Mouse (Mus musculus) testis, adult 2 months (tissue): ENCODE data around the gene Atp6v1b1. TPM values are rescaled to one million over a fixed set of nuclear protein-coding genes. Genes with fewer than 3 reads are reported as not detected.
A peak's percentile ranks its signal among the peaks of the same experiment; 100 is the strongest.

Experiments
- H3K27ac ChIP-seq: fragments of 200-500 bp; 2 replicates; pipeline ENCODE4 v1.5.1; 2012; ENCODE audit warnings: low read depth, low read length; ENCODE audit not compliant: control insufficient read depth, insufficient read depth
- H3K27me3 ChIP-seq: fragments of 200-500 bp; 2 replicates; pipeline ENCODE4 v1.6.1; 2012; ENCODE audit warnings: mild to moderate bottlenecking, low read length, moderate library complexity; ENCODE audit not compliant: control insufficient read depth, insufficient read depth
- H3K36me3 ChIP-seq: fragments of 200-500 bp; 2 replicates; pipeline ENCODE4 v1.6.1; 2012; ENCODE audit warnings: mild to moderate bottlenecking, low read length; ENCODE audit not compliant: control insufficient read depth, insufficient read depth
- H3K4me1 ChIP-seq: fragments of 200-500 bp; 2 replicates; pipeline ENCODE4 v1.6.1; 2012; ENCODE audit warnings: low read length; ENCODE audit not compliant: control insufficient read depth, insufficient read depth
- H3K4me3 ChIP-seq: fragments of 200-500 bp; 2 replicates; pipeline ENCODE4 v1.5.1; 2012; ENCODE audit warnings: low read depth, mild to moderate bottlenecking, low read length, moderate library complexity, mixed read lengths; ENCODE audit not compliant: control insufficient read depth
- CTCF ChIP-seq: fragments of 200-500 bp; IDR thresholded peaks from 2 replicates; pipeline ENCODE4 v1.5.1; 2012; ENCODE audit warnings: low read depth, mild to moderate bottlenecking, inconsistent platforms, low read length, moderate library complexity; ENCODE audit not compliant: control insufficient read depth, insufficient read depth, insufficient replicate concordance
- POLR2A ChIP-seq: fragments of 200-500 bp; IDR thresholded peaks from 2 replicates; pipeline ENCODE4 v1.6.1; 2012; ENCODE audit warnings: low read depth, mild to moderate bottlenecking, inconsistent platforms, low read length, moderate library complexity; ENCODE audit not compliant: control insufficient read depth
- polyA plus RNA-seq: library from polyadenylated mRNA; depleted of rRNA; stranded (reverse); fragments of >200 nt; gene quantifications from 2 replicates; pipeline ENCODE4 v1.2.3, GENCODE M21; 2012; rRNA removed

The Atp6v1b1 gene
- polyA plus RNA-seq, result 12.4 and 17.2 TPM in 2 replicates

DNA sequence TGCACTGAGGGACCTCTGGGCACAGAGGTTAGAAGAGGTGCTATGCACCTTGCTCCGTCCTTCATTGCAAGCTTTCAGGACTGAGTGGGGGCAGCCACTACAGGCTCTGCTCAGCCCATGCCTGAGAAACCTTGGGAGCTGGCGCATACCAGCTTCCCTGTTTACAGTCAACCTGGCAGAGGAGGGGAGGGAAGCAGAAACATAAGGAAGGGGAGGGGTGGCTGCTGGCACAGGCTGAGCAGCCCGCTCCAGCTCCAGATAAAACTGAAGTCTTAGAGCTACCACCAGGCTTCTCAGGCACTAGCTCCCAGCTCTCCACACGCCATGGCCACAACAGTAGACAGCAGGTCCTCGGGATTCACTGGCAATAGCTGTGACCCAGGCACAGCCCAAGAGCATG, at the start of gene Atp6v1b1:
TSS of gene Atp6v1b1 (plus strand) at position 230 of the 400 bp plus-strand sequence.
- H3K27me3 ChIP-seq, result no peaks in the 10 kb centered on the region
- no peaks in the 10 kb centered on the region for H3K36me3 ChIP-seq
- no peak within 1 kb of the TSS for H3K4me3 ChIP-seq
- H3K27ac ChIP-seq, result no peak within 1 kb of the TSS
- no peaks in the 10 kb centered on the region; the same call in 1 of the 2 replicates for H3K4me1 ChIP-seq
- no peak for TF ChIP-seq POLR2A
- TF ChIP-seq CTCF, result no peak

DNA sequence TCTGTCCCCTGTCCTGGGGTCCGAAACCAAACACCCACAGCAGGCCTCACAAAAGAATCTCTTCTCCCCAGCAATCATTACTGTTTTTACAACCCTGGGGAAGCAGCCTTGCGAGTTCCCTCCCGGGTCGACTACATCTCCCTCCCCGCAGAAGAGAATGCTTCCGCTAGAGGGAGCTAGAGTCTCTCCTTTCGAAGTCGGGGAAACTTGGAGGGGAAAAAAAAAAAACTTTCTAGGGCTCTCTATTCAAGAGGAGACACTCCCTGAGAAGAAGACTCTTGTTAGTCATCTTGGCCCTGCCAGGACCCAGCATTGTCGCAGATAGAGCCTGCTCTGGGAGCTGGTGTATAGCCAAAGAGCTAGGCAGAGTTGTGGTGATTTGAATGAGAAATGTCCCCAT, 49.0 kb upstream of the Atp6v1b1 start:
- no peak overlapping the region for H3K27ac ChIP-seq
- H3K4me3 ChIP-seq, result no peak overlapping the region
- H3K36me3 ChIP-seq, result no peaks in the 10 kb centered on the region
- H3K4me1 ChIP-seq, result peaks cover 9% of the 10 kb centered on the region
- TF ChIP-seq CTCF (peak; percentile 47; the same call in 1 of the 2 replicates), POLR2A (no peak)
- H3K27me3 ChIP-seq, result no peaks in the 10 kb centered on the region

DNA sequence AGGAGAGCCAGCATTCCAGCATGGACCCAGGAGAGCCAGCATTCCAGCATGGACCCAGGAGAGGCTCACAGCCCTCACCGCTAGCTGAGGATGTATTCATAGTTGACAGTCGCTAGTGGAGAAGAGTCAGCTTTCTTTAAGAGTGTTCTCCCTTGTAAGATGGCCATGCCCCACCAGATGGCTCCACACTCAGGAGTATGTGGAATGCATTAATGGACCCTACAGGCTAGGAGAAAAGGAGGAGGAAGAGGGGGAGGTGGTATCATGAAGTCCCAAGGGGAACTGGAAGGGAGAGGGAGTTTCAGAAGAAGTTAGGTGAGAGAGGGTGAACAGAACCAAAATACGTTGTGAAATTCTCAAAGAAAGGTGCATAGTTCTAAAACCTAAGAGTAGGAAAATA, 47.1 kb upstream of the Atp6v1b1 start:
- H3K4me1 ChIP-seq, result peaks cover 9% of the 10 kb centered on the region
- TF ChIP-seq CTCF (no peak), POLR2A (no peak)
- no peaks in the 10 kb centered on the region for H3K27me3 ChIP-seq
- H3K36me3 ChIP-seq, result no peaks in the 10 kb centered on the region
- no peak overlapping the region for H3K27ac ChIP-seq
- H3K4me3 ChIP-seq, result no peak overlapping the region

DNA sequence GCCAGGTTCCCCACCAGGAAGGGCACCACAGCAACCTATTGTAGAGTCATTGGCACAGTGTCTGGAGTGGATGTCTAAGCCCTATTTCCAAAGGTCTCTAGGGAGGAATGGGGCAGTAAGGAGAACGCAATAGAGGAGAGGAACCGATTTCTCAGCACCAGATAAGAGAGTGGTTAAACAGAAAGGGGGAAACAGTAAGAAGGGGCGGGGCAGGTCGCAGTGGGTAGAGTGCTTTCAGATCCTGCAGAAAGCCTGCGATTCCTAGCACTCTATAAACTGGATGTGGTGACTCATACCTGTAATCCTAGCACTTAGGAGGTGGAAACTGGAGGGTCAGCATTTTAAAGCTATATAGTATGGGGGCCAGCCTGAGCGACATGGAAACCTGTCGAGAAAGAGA, 46.1 kb upstream of the Atp6v1b1 start:
- H3K36me3 ChIP-seq, result no peaks in the 10 kb centered on the region
- H3K27me3 ChIP-seq, result no peaks in the 10 kb centered on the region; the same call in 1 of the 2 replicates
- peaks cover 9% of the 10 kb centered on the region for H3K4me1 ChIP-seq
- no peak overlapping the region for H3K27ac ChIP-seq
- H3K4me3 ChIP-seq, result no peak overlapping the region
- TF ChIP-seq CTCF (no peak), POLR2A (no peak)

DNA sequence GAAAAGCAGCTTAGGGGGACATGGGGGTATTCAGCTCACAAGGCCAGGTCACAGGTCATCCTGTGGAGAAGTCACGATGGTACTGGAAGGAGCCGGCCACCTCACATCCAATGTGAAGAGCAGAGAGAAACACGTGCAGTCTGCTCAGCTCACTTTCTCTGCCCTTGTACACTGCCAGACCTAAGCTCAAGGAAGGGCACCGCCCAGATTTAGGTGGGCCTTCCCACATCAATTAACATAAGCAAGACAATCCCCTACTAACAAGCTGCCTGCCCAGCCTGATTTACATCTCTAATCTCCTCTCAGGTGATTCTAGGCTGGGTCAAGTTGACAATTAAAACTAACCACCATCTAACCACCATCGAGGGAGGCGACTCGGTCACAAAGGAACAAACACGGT, 44.9 kb upstream of the Atp6v1b1 start:
- TF ChIP-seq CTCF, result no peak
- no peak for TF ChIP-seq POLR2A
- Histone ChIP-seq H3K4me3 (no peak overlapping the region), H3K4me1 (peaks cover 7% of the 10 kb centered on the region), H3K27ac (no peak overlapping the region), H3K27me3 (peaks cover 2% of the 10 kb centered on the region; the same call in 1 of the 2 replicates), H3K36me3 (no peaks in the 10 kb centered on the region)

DNA sequence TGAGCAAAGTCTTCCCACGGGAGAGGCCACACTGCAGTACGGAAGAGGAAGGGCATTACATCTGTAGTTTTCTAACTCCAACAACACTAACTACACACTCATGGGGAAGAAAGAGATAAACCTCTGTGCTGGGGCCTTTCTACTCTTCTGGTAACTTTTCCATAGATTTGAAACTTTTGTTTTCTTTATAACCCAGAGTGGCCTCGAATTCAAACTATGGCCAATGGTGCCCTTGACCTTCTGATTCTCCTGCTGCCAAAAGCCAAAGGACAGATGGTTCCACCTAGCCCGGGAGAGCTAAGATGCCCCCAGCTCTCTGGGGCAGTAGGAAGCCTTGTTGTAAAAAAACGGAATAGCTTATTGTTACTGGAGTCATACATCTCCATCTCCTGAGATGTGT, 42.8 kb upstream of the Atp6v1b1 start:
- no peak for TF ChIP-seq CTCF
- TF ChIP-seq POLR2A, result no peak
- peaks cover 5% of the 10 kb centered on the region; the same call in 1 of the 2 replicates for H3K4me1 ChIP-seq
- H3K36me3 ChIP-seq, result no peaks in the 10 kb centered on the region
- no peak overlapping the region for H3K27ac ChIP-seq
- peaks cover 2% of the 10 kb centered on the region; the same call in 1 of the 2 replicates for H3K27me3 ChIP-seq
- no peak overlapping the region for H3K4me3 ChIP-seq

DNA sequence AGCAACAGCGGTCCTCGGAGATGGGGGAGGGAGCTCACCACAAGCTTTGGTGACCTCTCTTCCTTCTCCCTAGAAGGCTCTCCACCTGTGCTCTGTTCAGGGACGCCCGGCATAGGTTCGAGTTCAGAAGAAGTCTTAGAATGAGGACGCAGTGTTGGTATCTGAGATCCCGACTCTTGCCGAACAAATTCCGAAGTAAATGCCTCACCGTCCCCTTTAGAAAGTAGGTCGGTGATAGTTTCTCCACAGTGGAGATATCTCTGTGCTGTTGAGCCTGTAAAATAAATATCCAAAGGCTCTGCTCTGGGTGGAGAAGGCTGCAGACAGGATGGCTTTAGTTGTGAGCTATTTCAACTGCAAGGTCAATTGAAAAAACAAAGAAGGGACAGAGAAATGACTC, 41.8 kb upstream of the Atp6v1b1 start:
- no peaks in the 10 kb centered on the region for H3K36me3 ChIP-seq
- no peak overlapping the region for H3K27ac ChIP-seq
- peaks cover 5% of the 10 kb centered on the region; the same call in 1 of the 2 replicates for H3K4me1 ChIP-seq
- no peak overlapping the region for H3K4me3 ChIP-seq
- no peak for TF ChIP-seq POLR2A
- TF ChIP-seq CTCF, result no peak
- peaks cover 2% of the 10 kb centered on the region; the same call in 1 of the 2 replicates for H3K27me3 ChIP-seq

DNA sequence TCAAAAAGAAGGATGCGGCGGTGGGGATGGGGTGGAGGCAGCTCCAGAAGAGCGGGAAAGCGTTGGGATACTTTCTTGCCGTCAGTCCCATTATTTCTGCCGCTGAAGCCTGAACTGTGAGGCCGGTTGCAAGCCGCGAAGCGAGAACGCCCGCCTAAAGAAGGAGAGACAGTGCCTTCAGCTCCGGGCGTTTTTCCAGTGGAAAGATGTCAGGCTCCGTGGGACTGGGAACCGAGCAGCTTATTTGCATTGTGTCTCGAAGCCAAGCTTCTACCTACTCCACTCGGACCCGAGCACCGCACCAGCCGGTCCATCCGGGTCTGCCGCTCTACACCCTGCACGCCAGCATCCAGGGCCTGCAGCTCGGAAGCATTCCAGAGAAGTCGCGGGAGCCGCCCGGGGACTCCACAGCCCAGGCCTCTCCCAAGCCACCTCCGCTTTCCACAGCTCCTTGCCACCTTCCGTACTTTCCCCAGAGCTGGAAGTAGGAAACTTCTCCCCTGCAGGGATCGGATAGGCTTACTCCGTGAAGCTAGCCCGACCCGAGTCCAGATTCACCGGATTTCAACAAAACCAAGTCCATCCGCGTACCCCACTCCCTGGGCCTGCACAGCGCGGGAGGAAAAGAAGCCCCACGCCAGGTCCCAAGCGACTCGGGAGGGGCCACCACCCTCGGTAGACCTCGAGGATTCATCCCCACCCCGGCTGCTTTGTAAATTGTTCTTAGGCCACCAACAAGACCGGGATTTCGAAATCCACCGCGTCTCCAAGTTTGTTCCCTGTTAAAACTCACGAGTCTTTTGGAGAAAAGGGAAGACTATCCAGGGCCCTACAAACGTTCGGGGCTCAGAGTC, 40.4 kb upstream of the Atp6v1b1 start:
- no peaks in the 10 kb centered on the region for H3K36me3 ChIP-seq
- no peak overlapping the region for H3K27ac ChIP-seq
- peaks cover 5% of the 10 kb centered on the region; the same call in 1 of the 2 replicates for H3K4me1 ChIP-seq
- peak overlapping the region; percentile 56 for H3K4me3 ChIP-seq
- H3K27me3 ChIP-seq, result peaks cover 2% of the 10 kb centered on the region; the same call in 1 of the 2 replicates
- TF ChIP-seq CTCF (no peak), POLR2A (no peak)
